Mouse (Mus musculus): Measurements from ENCODE around the gene Tceal5.

GRCm38 (mm10) chrX:136243181-136243580 lies 39.5 kb upstream of the Tceal5 start:
- TF ChIP-seq CTCF (IDR thresholded peaks at IDR 0.05; ENCODE audit: borderline replicate concordance, extremely low read depth, insufficient read depth, insufficient read length) (no peak), POLR2A (IDR thresholded peaks at IDR 0.05; ENCODE audit: borderline replicate concordance, extremely low read depth, insufficient read depth, insufficient read length, poor library complexity, severe bottlenecking) (no peak)
